Mouse (Mus musculus) megakaryocyte, embryonic 14.5 days (primary cell): ENCODE measurements around the gene Fam83g. TPM values are rescaled to one million over a fixed set of nuclear protein-coding genes. Genes with fewer than 3 reads are reported as not detected.

Source experiments
- H3K27me3 ChIP-seq: replicated peaks from 2 replicates; pipeline ENCODE3; 2012; ENCODE audit warnings: inconsistent platforms
- H3K36me3 ChIP-seq: replicated peaks from 2 replicates; pipeline ENCODE3; 2012; ENCODE audit warnings: low read length, inconsistent platforms, mixed read lengths
- H3K4me1 ChIP-seq: 2 replicates; pipeline ENCODE4 v1.6.1; 2012; ENCODE audit warnings: inconsistent platforms
- H3K4me3 ChIP-seq: replicated peaks from 2 replicates; pipeline ENCODE3; 2012; ENCODE audit warnings: moderate library complexity, mild to moderate bottlenecking, inconsistent platforms
- H3K9me3 ChIP-seq: 2 replicates; pipeline ENCODE4 v1.6.1; 2012; ENCODE audit warnings: inconsistent platforms
- FLI1 ChIP-seq: IDR thresholded peaks from 2 replicates; pipeline ENCODE4 v1.6.1; 2012; ENCODE audit warnings: low read length, inconsistent platforms, mixed read lengths
- GATA1 ChIP-seq: IDR thresholded peaks from 3 replicates; pipeline ENCODE4 v1.6.1; 2012; ENCODE audit warnings: mixed read lengths, low read length, inconsistent platforms, borderline replicate concordance
- polyA plus RNA-seq: library from polyadenylated mRNA; stranded (reverse); fragments of >175 nt; gene quantifications from 2 replicates; pipeline ENCODE4 v1.2.3, GENCODE M21; 2012; ENCODE audit warnings: low replicate concordance; ENCODE audit not compliant: insufficient read depth

The Fam83g gene
- polyA plus RNA-seq, 1 experiment, result 5.9 TPM

DNA sequence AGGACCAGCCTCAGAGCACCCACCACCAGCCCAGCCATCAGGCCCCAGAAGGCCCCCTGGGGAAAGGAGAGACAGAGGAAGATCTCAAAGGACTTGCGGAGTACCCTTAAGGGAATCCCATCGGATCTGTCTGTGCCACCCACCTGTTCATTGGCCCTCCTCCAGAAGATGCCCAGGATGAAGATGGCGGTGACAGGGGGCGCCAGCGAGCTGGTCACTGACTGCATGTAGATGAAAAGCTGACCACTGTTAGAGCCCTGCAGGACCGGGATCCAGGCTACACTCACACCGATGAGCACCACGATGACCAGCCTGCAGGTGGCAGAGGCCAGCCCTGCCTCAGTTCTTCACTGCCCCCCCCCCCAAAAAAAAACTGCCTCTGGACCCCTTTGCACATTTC lies 10.2 kb upstream of the Fam83g start:
- H3K4me3 ChIP-seq, result no peak overlapping the region
- peaks cover 42% of the 10 kb centered on the region for H3K36me3 ChIP-seq
- peaks cover 20% of the 10 kb centered on the region for H3K4me1 ChIP-seq
- TF ChIP-seq FLI1 (no peak), GATA1 (no peak)
- no peaks in the 10 kb centered on the region for H3K9me3 ChIP-seq
- H3K27me3 ChIP-seq, result peaks cover 65% of the 10 kb centered on the region

DNA sequence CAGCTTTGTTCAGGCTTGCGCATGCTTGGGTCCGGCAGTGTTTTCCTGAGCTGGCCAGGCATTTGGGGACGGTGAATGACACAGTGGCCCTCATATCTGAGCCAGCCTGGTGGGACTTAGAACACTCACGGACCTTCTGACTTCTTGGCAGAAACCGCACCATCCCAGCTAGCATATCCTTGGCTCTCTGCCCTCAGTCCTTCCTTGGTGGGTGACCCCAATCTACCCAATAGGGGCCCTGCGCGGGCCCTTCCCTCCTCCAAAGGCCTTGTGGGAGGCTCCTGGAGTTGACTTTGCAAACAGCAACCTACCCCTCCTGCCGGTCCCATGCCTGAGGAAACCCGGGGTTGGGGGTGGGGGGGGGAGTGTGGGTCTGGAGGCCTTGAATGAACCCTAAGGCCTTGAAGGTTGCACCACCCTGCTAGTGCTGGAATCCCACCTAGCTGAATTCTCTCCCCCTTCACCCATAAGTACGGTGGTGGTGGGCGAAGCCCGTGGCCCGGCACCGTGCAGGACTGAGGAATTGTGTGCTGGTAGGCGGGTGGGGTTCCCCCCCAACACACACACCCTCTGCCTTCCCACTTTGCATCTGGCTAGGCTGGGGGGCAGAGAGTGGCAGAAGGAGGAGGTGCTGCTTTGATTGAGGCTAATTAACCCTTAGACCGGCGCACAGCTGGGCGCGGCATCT lies 9.6 kb upstream of the Fam83g start:
- no peaks in the 10 kb centered on the region for H3K9me3 ChIP-seq
- TF ChIP-seq FLI1, result no peak
- no peak for TF ChIP-seq GATA1
- H3K27me3 ChIP-seq, result peaks cover 67% of the 10 kb centered on the region
- H3K4me3 ChIP-seq, result no peak overlapping the region
- H3K36me3 ChIP-seq, result peaks cover 35% of the 10 kb centered on the region
- peaks cover 20% of the 10 kb centered on the region for H3K4me1 ChIP-seq

DNA sequence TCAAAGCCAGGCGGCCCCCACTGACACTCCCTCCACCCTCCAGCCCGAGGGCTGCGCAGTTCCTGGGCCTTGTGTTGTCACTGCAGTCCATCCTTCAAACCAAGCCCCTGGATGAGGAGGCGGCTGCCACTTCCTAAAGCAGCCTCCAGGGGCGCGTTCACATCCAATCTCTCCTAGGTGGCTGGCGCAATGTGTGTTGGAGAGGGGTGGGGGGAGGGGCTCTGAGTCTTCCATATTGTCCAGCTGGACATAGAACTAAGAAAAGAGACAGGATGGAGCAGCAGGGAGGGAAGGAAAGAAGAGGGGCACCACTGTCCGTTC lies 9.1 kb upstream of the Fam83g start:
- Histone ChIP-seq H3K9me3 (no peaks in the 10 kb centered on the region), H3K27me3 (peaks cover 69% of the 10 kb centered on the region)

DNA sequence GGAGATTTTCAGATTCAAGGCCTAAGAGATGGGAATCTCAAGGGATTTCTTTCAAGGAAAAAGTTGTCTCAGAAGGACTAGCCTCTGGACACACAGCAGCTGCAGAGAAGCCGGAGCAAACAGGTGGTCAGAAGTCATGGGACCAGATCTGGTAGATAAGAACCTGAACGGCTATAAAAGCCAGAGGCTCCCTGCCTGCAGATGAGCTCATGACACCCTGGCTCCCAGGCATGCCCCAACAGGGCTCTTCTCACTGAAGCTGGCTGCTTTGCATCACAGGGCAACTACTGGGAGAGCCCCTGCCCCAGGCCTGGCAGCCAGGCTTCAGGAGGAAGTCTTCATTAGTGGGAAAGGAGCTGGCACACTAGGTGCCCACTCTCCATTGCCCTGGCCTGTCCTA lies 8.6 kb upstream of the Fam83g start:
- Histone ChIP-seq H3K27me3 (peaks cover 72% of the 10 kb centered on the region), H3K4me1 (peaks cover 20% of the 10 kb centered on the region), H3K4me3 (no peak overlapping the region), H3K36me3 (peaks cover 26% of the 10 kb centered on the region), H3K9me3 (no peaks in the 10 kb centered on the region)
- TF ChIP-seq GATA1, result no peak
- no peak for TF ChIP-seq FLI1

More for the DNA sequence above, 9.1 kb upstream of the Fam83g start:
- H3K4me1 ChIP-seq, result peaks cover 20% of the 10 kb centered on the region
- no peak for TF ChIP-seq FLI1
- no peak for TF ChIP-seq GATA1
- H3K36me3 ChIP-seq, result peaks cover 31% of the 10 kb centered on the region
- no peak overlapping the region for H3K4me3 ChIP-seq

DNA sequence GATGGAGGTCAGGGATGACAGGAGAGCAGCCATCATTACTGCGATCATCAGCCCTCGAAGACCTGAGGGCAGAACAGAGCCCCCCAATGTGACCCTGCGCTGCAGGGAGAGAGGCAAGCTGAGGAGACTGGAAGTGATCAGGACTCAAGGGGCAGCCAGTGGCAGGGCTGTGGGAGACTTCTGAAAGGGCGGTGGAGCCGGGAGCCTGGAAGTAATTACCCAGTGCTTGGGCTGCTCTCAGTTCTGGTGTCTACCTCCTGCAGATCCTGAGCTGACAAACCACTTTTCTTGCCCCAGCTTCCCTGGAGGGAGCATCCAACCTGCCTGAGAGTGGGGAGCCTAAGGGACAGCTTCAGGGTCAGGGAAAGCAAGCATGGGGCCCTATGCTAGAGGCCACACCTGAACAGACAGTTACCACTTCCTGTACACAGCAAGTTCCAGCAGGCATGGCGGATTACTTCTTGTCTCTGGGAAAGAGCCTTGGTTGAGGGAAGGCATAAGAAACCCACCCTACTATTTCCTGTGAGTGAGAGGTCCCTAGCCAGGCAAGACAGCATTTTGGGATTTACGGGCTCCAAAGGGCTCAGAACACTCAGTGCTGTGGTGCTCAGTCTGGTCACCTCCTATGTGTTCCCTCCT lies 7.6 kb upstream of the Fam83g start:
- no peak overlapping the region for H3K4me3 ChIP-seq
- H3K9me3 ChIP-seq, result peaks cover 6% of the 10 kb centered on the region; the same call in 1 of the 2 replicates
- H3K36me3 ChIP-seq, result peaks cover 16% of the 10 kb centered on the region
- H3K4me1 ChIP-seq, result peaks cover 20% of the 10 kb centered on the region
- peaks cover 80% of the 10 kb centered on the region for H3K27me3 ChIP-seq
- TF ChIP-seq FLI1, result no peak

DNA sequence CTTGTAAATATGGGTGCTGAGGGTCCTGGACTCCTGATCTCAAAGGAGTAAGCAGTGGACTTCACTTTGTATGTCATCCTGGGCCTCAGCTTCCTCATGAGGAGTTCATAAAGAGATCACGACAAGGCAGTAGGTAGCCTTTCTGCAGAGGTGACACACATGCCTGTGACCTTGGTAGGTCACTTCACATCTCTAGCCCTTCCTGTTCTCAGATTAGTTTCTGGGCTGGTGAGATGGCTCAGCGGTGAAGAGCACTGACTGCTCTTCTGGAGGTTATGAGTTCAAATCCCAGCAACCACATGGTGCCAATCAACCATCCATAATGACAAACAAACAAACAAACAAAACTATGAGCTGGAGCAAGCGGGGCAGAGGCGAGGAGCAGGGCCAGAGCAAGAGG lies 6.2 kb upstream of the Fam83g start:
- Histone ChIP-seq H3K4me1 (peaks cover 20% of the 10 kb centered on the region), H3K36me3 (peaks cover 6% of the 10 kb centered on the region), H3K9me3 (peaks cover 6% of the 10 kb centered on the region; the same call in 1 of the 2 replicates), H3K4me3 (no peak overlapping the region), H3K27me3 (peaks cover 86% of the 10 kb centered on the region)
- TF ChIP-seq FLI1, result no peak
- no peak for TF ChIP-seq GATA1

DNA sequence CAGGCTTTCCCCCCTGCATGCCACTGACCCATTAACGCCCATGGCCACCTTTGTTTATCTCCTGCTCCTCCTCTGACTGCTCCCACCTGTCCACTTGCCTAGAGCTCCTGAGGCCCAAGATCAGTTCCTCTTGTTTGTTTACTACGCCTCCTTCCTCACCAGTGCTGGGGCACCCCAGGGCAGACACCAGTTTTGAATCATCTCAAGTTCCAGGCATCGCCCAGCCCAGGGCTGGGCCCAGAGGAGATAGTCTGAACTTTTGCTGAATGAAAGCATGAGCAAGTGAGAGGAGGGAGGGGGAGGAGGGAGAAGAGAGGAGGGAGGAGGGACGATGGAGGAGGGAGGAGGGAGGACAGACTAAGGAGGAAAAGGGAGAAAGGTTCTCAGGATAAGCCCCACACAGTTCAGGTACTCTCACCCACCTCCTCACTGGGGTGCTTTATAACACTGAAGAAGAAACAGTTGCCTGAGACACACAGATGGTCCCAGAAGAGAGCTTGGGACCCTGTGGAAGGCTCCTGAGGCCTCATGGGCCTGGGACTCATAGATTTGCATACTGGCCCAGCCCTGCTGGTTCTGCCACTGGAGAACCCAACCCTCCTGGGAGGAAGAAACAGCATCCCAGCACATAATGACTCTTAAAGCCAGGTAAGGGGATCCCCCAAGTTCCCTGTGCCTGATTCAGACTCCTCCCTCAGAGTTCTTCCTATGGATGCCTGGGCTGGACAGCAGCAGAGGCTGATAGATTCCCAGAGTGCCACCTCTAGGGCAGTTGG lies 4.6 kb upstream of the Fam83g start:
- Histone ChIP-seq H3K36me3 (no peaks in the 10 kb centered on the region), H3K4me3 (no peak overlapping the region), H3K4me1 (peaks cover 34% of the 10 kb centered on the region), H3K27me3 (peaks cover 96% of the 10 kb centered on the region), H3K9me3 (peaks cover 6% of the 10 kb centered on the region; the same call in 1 of the 2 replicates)
- TF ChIP-seq FLI1, result no peak
- no peak for TF ChIP-seq GATA1

DNA sequence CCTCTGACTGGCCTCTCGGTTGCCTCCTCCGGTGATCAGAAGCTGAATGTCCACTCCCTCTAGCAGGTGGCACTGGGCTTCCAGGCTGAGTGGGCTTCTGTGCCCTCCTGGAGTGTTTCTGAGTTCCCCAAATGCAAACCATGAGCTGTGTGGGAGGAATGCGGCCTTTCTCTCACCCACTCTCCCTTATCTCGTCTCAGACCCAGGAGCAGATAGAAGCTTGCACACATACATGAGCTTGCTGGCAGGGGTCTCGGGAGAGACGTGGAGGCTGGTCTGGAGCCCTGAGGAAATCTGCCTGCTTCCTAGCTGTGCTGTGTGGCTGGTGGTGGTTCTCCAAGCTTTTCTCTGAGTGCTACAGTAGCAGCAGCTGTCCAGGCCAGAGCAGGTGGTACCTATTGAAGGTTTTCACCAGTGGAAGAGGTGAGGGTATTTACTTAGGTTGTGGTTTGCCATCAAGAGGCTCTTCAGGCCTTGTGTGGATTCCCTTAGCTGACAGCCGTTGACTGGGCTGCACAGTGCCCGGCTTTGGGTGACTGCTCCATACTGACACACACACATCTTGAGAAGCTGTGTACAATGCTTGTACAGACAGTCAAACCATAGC lies 1.3 kb downstream of the Fam83g start:
- TF ChIP-seq GATA1, result no peak
- TF ChIP-seq FLI1, result no peak
- Histone ChIP-seq H3K4me3 (peak overlapping the region; percentile 93), H3K9me3 (peaks cover 6% of the 10 kb centered on the region; the same call in 1 of the 2 replicates), H3K4me1 (peaks cover 73% of the 10 kb centered on the region), H3K36me3 (peaks cover 19% of the 10 kb centered on the region), H3K27me3 (peaks cover 89% of the 10 kb centered on the region)

DNA sequence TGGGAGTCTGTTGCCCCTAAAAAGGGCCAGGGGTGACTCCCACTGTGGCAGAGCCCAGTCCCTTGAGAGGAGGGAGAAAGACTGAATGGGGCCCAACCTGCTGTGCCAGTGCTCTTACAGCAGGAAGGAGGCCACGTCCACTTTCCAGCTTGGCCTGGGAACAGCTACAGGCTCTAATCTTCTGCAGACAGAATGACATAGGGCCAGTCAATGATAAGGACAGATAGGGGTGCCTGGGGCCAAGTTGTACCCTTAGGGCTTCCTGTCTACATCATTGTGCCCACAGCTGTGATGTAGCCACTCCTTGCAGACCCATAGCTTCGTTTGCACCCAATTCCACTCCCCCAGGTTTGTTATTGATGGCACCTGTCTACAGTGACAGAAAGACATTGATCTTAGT lies 2.2 kb downstream of the Fam83g start:
- peaks cover 82% of the 10 kb centered on the region for H3K27me3 ChIP-seq
- TF ChIP-seq FLI1, result no peak
- no peak for TF ChIP-seq GATA1
- peaks cover 23% of the 10 kb centered on the region for H3K36me3 ChIP-seq
- peak overlapping the region; percentile 93 for H3K4me3 ChIP-seq
- peaks cover 73% of the 10 kb centered on the region for H3K4me1 ChIP-seq
- 0 out of 2 replicates have a peak, but pooled peaks cover 1% of the 10 kb centered on the region for H3K9me3 ChIP-seq

DNA sequence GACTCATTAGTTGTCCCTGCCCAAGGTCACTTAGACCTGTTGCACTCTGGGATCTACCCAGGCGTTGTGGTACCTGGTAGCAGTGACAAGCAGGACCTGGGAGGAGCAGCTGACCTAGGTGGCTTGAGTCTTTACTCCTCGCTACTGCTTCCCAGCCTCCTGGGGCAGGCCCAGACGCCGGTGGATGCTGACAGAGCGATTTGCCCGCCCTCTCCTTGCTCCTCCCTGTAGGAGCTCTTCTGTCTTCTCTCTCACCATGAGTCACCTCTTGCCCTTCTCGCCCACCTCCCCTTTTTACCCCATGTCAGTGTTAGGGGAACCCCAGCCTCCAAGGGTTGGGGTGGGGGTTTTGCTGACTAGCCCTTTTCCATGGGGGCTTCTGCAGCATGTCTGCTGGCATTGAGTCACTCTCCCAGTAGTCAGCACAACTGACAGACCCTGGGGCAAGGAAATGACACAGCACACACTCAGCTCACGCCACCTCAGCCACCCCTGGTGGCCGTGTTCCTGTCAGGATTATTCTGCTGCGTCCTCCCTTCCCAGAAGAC lies 3.1 kb downstream of the Fam83g start:
- Histone ChIP-seq H3K9me3 (no peaks in the 10 kb centered on the region), H3K4me3 (peak overlapping the region; percentile 93), H3K36me3 (peaks cover 31% of the 10 kb centered on the region), H3K4me1 (peaks cover 73% of the 10 kb centered on the region), H3K27me3 (peaks cover 83% of the 10 kb centered on the region)
- TF ChIP-seq FLI1, result no peak
- no peak for TF ChIP-seq GATA1
